Mouse (Mus musculus): ENCODE measurements around the gene Gm20489.

Gene Gm20489

GRCm38 (mm10) chrX:101260441-101261325, 8.1 kb downstream of the Gm20489 start:
- DNase-seq = no peak

- DNase-seq = no peak
Observed at GRCm38 (mm10) chrX:101256603-101257002, 12.2 kb downstream of the Gm20489 start.

GRCm38 (mm10) chrX:101254740-101255139, 14.1 kb downstream of the Gm20489 start:
- no peak for DNase-seq

- DNase-seq = peak; percentile 89
Observed at GRCm38 (mm10) chrX:101253952-101254729, 14.7 kb downstream of the Gm20489 start, which contains the start of gene Foxo4. Gene Foxo4, plus strand, starts transcription at chrX:101254528.

- DNase-seq = no peak
Observed at GRCm38 (mm10) chrX:101245011-101245410, 23.8 kb downstream of the Gm20489 start.

- DNase-seq = no peak
Observed at GRCm38 (mm10) chrX:101222796-101223162, 46.0 kb downstream of the Gm20489 start.

- DNase-seq = peak; percentile 95
Observed at GRCm38 (mm10) chrX:101221834-101222795, 46.7 kb downstream of the Gm20489 start, which contains the start of gene Snx12. Gene Snx12, minus strand, starts transcription at chrX:101222563.

All from layer of hippocampus, adult 9-11 months (tissue).